Comparison of ENCODE assay signal across 16 mouse cellular contexts in genomic region chr6:99564766-99565165, GRCm38 (mm10). TPM values are rescaled to one million over a fixed set of nuclear protein-coding genes. Genes with fewer than 3 reads are reported as not detected.
DNase-seq lines count a peak whose midpoint lies in the region.
"Had no signal": no experiment of that assay in that cellular context is flagged by ENCODE, and none has a peak within 500 bp of the region (broad histone marks: within the 10 kb centered on the region; RNA-seq: fewer than 3 reads in every experiment).

No protein-coding gene starts in this region.

- DNase-seq in thymus, postnatal 0 days (ENCODE audit: low spot score): peak; percentile 37
- DNase-seq in thymus, postnatal 10 days (ENCODE audit: low spot score in 2 of 2): no peak
- peak; percentile 53 for DNase-seq in thymus, postnatal 14 days
- peak; percentile 19 to 46 for DNase-seq in thymus, postnatal 36 days
- no peak for DNase-seq in adrenal gland, postnatal 25 days
- no peak for DNase-seq in heart, postnatal 10 days
- no peak for DNase-seq in gastrocnemius, postnatal 4 days (ENCODE audit: low spot score in 2 of 2)
- DNase-seq: adrenal gland, adult 8-10 months; adrenal gland, postnatal 14 days; cerebellum, adult 11 months; cerebellum, adult 18-20 months; cerebellum, adult 8-10 months; cerebellum, adult 9-11 months; cerebellum, postnatal 14 days; cerebellum, postnatal 36 days; embryo, embryonic 11 days had no signal

- intact Hi-C loops in heart, postnatal 10 days (cut with DNase I): no loop called here

RNA-seq across cellular contexts. Expression of gene Foxp1, which starts 42.2 kb away (rescaled TPM):
- polyA plus RNA-seq in thymus, postnatal 0 days (2015; fragmentation: Nextera tagmentation; extraction: Ambion mirVana): 63.7 and 82.5 TPM in 2 replicates
- 51.1 and 58.1 TPM in 2 replicates for total RNA-seq in adrenal gland, postnatal 25 days (2021)
- 10 to 100 TPM; 52.4 to 60.6 TPM for total RNA-seq in heart, postnatal 10 days (2021)
- 10 to 100 TPM; 47.2 to 50.8 TPM for total RNA-seq in gastrocnemius, postnatal 4 days (2021)

Comparison
In these comparisons a context has a peak if more than half of its experiments do, and no peak if none do; other contexts are left out.
1. DNase-seq: peak in thymus, postnatal 0 days (single experiment), thymus, postnatal 14 days (single experiment) and thymus, postnatal 36 days (2 of 2); none in thymus, postnatal 10 days (0 of 2), adrenal gland, postnatal 25 days (single experiment), heart, postnatal 10 days (0 of 2) and gastrocnemius, postnatal 4 days (0 of 2).